Mouse (Mus musculus): ENCODE results near the gene Carns1.

DNA sequence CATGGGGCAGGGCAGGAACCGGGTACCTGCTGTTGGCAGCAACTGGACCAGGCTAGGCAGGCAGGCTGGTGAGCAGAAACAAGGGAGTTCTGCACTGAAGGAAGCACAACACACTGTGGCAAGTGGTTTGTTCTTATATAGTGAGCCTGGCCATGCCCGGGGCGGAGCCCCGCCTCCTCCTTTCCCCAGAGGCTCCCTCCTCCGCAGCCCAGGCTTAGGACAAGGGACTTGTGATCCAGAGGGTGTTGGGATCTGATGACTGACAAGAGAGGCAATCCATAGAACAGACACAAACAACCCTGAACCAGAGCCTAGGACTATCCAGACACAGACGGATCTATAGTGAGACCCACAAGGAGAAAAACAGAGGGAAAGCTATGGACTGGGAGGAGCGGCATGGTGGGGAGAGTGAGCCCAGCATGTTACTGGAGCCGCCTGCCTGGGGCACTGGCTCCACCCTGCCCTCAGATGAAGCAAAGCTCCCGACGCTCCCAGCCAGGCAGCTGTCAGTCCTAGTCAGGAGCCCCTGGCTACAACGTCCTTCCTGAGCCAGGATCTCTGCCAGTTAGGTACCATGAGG lies at the start of gene Carns1:
- TF ChIP-seq EP300 (IDR thresholded peaks at IDR 0.05; ENCODE audit: insufficient read depth, low read depth, low read length) (no peak), POLR2A (IDR thresholded peaks at IDR 0.05; ENCODE audit: insufficient read depth, low read depth, low read length) (peak; percentile 69), CTCF (IDR thresholded peaks at IDR 0.05) (no peak)
